Mouse (Mus musculus) forebrain, embryonic 16.5 days (tissue): ENCODE data around the gene Minpp1. TPM values are rescaled to one million over a fixed set of nuclear protein-coding genes. Genes with fewer than 3 reads are reported as not detected.

Experiments used
- ATAC-seq: fragments of 200-750 bp; cut with Nextera tagmentation; 2 replicates; pipeline ENCODE4 v1.8.0; 2017; ENCODE audit warnings: mild to moderate bottlenecking, moderate library complexity
- H3K27ac ChIP-seq: fragments of 300-500 bp; sonication (generic); 2 replicates; pipeline ENCODE4 v1.5.1; 2014; ENCODE audit warnings: low read length, control low read depth
- H3K27me3 ChIP-seq: fragments of 300-500 bp; sonication (generic); replicated peaks from 2 replicates; pipeline ENCODE4 v1.6.1; 2014; ENCODE audit warnings: low read length; ENCODE audit not compliant: control insufficient read depth, insufficient read depth
- H3K36me3 ChIP-seq: fragments of 300-500 bp; sonication (generic); 2 replicates; pipeline ENCODE4 v1.6.1; 2014; ENCODE audit not compliant: control insufficient read depth, insufficient read depth
- H3K4me1 ChIP-seq: fragments of 300-500 bp; sonication (generic); replicated peaks from 2 replicates; pipeline ENCODE4 v1.6.1; 2014; ENCODE audit warnings: low read length; ENCODE audit not compliant: control insufficient read depth, insufficient read depth
- H3K4me2 ChIP-seq: fragments of 300-500 bp; sonication (generic); 2 replicates; pipeline ENCODE4 v1.6.1; 2014; ENCODE audit warnings: mild to moderate bottlenecking, low read length, control low read depth
- H3K4me3 ChIP-seq: fragments of 300-500 bp; sonication (generic); replicated peaks from 2 replicates; pipeline ENCODE4 v1.5.1; 2014; ENCODE audit warnings: mild to moderate bottlenecking, low read length, control low read depth
- H3K9ac ChIP-seq: fragments of 300-500 bp; sonication (generic); replicated peaks from 2 replicates; pipeline ENCODE4 v1.6.1; 2014; ENCODE audit warnings: low read depth, low read length, control low read depth
- H3K9me3 ChIP-seq: fragments of 300-500 bp; sonication (generic); 2 replicates; pipeline ENCODE4 v1.6.1; 2016; ENCODE audit warnings: low read length; ENCODE audit not compliant: control insufficient read depth
- WGBS: fragments of 180-500 bp; shearing (Covaris S2); extraction: QIAGEN DNeasy Blood & Tissue Kit; methylation state at CpG from one replicate; pipeline ENCODE4 v1.1.7; 2014; 5-methylcytosine and 5-hydroxymethylcytosine counted together
- polyA plus RNA-seq: library from polyadenylated mRNA; unstranded; fragments of >200 nt; fragmentation: Nextera tagmentation; extraction: Ambion mirVana; gene quantifications from 2 replicates; pipeline ENCODE4 v1.2.1, GENCODE M21; 2015

Minpp1 gene
- polyA plus RNA-seq, 1 experiment from 2014 or later: 49.5 TPM

DNA sequence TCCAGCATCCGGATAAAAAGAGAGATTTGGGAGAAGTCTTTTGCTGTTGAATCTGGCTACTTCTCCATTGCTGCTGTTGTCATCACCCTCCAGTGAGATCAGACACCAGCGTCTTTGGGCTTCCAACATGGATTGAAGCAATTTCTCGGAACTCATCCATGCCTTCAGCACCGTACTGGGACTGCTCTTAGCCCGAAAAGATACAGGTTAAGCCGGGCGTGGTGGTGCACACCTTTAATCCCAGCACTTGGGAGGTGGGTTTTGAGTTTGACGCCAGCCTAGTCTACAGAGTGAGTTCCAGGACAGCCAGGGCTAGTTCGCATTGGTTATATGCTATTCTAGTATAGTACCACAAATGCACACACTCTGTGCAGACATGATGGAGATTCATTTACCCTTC is 31.0 kb downstream of the Minpp1 start:
- Histone ChIP-seq H3K4me3 (no peak overlapping the region), H3K4me1 (no peaks in the 10 kb centered on the region), H3K27me3 (no peaks in the 10 kb centered on the region), H3K4me2 (no peak overlapping the region), H3K36me3 (peaks cover 17% of the 10 kb centered on the region), H3K27ac (no peak overlapping the region), H3K9me3 (peaks cover 3% of the 10 kb centered on the region; the same call in 1 of the 2 replicates), H3K9ac (no peak overlapping the region)
- ATAC-seq: no peak
- WGBS: 97% methylated on average over 9 of the region's 9 CpGs

DNA sequence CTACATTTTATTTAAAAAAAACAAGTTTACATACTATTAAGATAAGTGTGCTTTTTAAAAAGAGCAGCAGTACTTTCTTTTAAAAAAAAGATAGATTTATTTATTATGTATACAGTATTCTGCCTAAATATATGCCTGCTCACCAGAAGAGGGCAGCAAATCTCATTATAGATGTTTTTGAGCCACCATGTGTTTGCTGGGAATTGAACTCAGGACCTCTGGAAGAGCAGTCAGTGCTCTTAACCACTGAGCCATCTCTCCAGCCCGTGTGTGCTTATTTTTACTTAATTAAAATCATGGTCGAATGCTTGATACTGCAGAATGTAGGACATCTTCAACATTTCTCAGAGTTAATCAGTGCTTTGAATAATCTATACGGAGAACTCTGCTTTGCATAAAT is 35.9 kb downstream of the Minpp1 start:
- Histone ChIP-seq H3K9me3 (peaks cover 3% of the 10 kb centered on the region; the same call in 1 of the 2 replicates), H3K4me3 (no peak overlapping the region), H3K27ac (no peak overlapping the region), H3K9ac (no peak overlapping the region), H3K4me2 (no peak overlapping the region), H3K4me1 (no peaks in the 10 kb centered on the region), H3K27me3 (no peaks in the 10 kb centered on the region), H3K36me3 (peaks cover 8% of the 10 kb centered on the region; the same call in 1 of the 2 replicates)
- WGBS: 86% methylated on average over 3 of the region's 3 CpGs
- no peak for ATAC-seq

DNA sequence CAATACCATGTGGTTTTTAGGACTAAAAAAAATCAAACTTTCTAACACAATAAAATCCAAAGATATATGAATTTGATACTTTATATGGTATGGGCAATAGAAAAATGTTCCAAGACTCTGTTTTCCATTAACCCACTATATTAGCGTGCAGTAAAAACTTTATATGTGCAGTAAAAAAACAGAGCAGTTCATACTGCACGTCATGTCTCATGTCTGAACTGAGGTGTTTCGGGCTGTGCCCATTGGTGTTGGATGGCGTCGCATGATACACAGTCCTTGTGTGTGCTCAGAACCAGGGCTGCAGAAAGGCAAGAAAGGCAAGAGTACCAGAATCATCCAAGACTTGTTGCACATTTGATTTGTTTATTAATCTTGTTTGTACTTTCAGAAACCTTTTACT is 36.7 kb downstream of the Minpp1 start:
- H3K27ac ChIP-seq: no peak overlapping the region
- H3K4me2 ChIP-seq: no peak overlapping the region
- no peaks in the 10 kb centered on the region for H3K27me3 ChIP-seq
- no peak overlapping the region for H3K4me3 ChIP-seq
- peaks cover under 1% of the 10 kb centered on the region; the same call in 1 of the 2 replicates for H3K36me3 ChIP-seq
- no peak for ATAC-seq
- 97% methylated on average over 5 of the region's 5 CpGs for WGBS
- no peaks in the 10 kb centered on the region for H3K4me1 ChIP-seq
- H3K9ac ChIP-seq: no peak overlapping the region
- H3K9me3 ChIP-seq: peaks cover 3% of the 10 kb centered on the region; the same call in 1 of the 2 replicates

DNA sequence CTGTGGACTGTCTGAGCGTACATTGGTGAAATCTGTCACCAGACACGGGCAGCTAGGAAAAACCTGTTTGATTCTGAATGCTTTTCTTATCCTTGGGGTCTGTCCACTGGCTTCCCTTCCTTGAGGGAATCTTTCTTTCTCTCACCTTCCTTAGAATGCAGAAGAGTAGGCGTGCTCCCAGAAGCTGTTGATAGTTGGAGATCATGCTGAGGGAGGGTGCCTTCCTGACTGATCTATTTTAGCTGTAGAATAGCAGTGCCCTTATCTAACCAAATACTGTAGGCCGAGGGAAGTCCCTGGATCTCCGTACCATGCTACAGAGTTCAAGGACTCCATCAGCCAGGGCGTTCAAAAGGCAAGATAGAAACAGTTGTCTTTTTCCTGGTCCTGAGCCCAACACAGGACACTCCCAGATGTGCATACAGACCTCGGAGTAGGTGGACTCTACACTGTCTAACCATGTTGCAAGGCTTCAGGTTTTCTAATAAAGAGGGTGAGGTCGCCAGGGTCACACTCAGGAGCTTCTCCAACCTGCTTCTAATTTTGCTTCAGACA is 37.3 kb downstream of the Minpp1 start:
- Histone ChIP-seq H3K9me3 (peaks cover 3% of the 10 kb centered on the region; the same call in 1 of the 2 replicates), H3K27ac (no peak overlapping the region), H3K4me2 (no peak overlapping the region), H3K4me3 (no peak overlapping the region), H3K9ac (no peak overlapping the region), H3K27me3 (no peaks in the 10 kb centered on the region), H3K36me3 (no peaks in the 10 kb centered on the region), H3K4me1 (no peaks in the 10 kb centered on the region)
- 88% methylated on average over 8 of the region's 8 CpGs for WGBS
- no peak for ATAC-seq

DNA sequence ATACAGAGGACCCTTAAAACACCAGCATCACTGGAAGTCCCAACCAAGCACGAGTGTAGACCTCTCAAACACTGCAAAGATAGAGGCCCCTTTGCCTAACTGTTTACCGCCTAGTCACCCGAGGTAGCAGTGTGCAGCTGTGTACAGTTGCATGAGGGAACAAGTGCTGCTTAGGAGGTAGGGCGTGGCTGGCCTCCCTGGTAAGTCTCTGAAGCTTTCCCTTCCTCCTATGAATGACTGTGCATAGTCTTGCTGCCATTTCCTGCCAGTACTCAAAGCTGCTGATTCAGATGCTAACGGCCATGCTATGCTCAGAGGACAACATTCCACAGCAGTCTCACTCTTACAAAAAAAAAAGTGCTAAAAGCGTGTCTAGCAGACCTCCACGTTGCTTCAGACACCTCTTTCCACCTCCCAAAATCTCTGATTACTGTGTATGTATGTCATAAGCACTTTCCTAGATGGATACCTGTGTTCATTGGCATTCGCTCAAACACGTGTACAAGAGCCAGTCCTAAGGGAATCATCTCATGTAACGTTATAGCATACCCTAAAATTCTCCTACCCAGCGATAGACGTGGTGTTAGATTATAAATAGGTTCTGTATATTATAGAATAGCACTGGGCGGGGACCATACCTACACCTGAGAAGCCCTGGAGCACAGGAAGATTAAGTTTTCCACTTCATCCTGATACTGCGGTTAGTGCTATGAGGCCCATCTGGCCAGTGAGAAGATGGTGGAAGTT is 38.4 kb downstream of the Minpp1 start:
- Histone ChIP-seq H3K4me1 (no peaks in the 10 kb centered on the region), H3K4me3 (no peak overlapping the region), H3K9me3 (peaks cover 3% of the 10 kb centered on the region; the same call in 1 of the 2 replicates), H3K27me3 (no peaks in the 10 kb centered on the region), H3K36me3 (no peaks in the 10 kb centered on the region), H3K9ac (no peak overlapping the region), H3K4me2 (no peak overlapping the region), H3K27ac (no peak overlapping the region)
- 79% methylated on average over 14 of the region's 14 CpGs for WGBS
- ATAC-seq: no peak

DNA sequence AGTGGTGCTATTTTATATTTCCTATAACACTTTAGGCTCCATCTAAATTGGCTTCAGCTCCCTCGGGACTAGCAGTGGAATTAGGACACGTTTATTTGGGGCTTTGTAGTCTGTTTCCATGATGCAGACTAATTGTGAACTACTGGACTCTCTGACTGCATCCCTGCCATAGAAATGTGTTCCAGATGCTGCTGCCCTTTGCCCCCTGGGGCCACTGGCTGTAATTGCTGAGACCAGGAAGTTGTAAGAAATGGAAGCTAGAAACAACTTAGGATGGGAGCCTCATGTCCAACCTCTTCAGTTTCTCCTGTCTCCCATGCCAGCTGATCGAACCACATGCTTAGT is 38.9 kb downstream of the Minpp1 start:
- no peak overlapping the region for H3K27ac ChIP-seq
- H3K4me3 ChIP-seq: no peak overlapping the region
- H3K9ac ChIP-seq: no peak overlapping the region
- ATAC-seq: no peak
- H3K27me3 ChIP-seq: no peaks in the 10 kb centered on the region
- peaks cover 3% of the 10 kb centered on the region; the same call in 1 of the 2 replicates for H3K9me3 ChIP-seq
- H3K36me3 ChIP-seq: no peaks in the 10 kb centered on the region
- 77% methylated on average over 3 of the region's 3 CpGs for WGBS
- H3K4me1 ChIP-seq: no peaks in the 10 kb centered on the region
- no peak overlapping the region for H3K4me2 ChIP-seq

DNA sequence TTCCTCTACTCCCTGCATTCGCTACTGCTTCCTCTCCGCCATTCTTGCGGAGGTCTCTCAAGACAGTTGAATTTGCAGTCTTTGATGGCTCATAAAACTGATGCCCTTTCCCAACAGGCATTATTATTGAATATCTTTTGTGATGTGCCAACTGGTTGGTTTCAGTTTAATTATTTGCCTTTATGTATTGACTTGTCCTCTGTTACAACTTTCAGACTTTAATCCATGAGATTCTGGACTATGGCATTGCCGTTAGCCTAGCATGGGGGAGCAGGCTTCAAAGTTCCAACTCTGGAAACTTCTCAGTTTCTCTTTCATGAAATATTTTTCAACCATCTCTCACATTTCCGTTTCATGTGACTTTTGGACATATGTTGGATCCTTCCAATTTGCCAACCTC is 41.6 kb downstream of the Minpp1 start:
- ATAC-seq: no peak
- Histone ChIP-seq H3K27me3 (no peaks in the 10 kb centered on the region), H3K4me1 (no peaks in the 10 kb centered on the region), H3K36me3 (no peaks in the 10 kb centered on the region), H3K4me3 (no peak overlapping the region), H3K27ac (no peak overlapping the region), H3K9me3 (no peaks in the 10 kb centered on the region), H3K4me2 (no peak overlapping the region), H3K9ac (no peak overlapping the region)
- WGBS: 93% methylated on average over 5 of the region's 5 CpGs

DNA sequence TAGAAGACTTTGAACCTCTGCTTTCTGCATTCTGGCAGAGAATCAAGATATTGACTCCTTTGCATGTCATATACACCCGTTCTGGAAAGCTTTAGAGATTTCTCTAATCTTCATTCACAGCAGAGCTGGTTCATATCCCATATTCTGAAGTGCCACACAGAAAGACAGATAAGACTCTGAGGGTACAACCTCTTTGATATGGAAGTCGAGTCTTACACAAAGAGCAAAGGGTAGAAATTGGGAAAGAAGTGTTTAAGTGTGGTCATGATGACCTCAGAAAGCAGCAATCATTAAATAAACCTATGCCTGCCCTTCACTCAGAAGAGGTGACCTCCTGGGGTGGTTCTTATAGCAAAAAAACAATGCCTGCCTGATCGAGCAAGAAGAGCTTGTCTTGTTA is 43.2 kb downstream of the Minpp1 start:
- 48% methylated on average over 3 of the region's 3 CpGs for WGBS
- Histone ChIP-seq H3K36me3 (no peaks in the 10 kb centered on the region), H3K4me3 (no peak overlapping the region), H3K27ac (no peak overlapping the region), H3K4me1 (no peaks in the 10 kb centered on the region), H3K4me2 (no peak overlapping the region), H3K27me3 (no peaks in the 10 kb centered on the region), H3K9me3 (no peaks in the 10 kb centered on the region), H3K9ac (no peak overlapping the region)
- ATAC-seq: no peak

DNA sequence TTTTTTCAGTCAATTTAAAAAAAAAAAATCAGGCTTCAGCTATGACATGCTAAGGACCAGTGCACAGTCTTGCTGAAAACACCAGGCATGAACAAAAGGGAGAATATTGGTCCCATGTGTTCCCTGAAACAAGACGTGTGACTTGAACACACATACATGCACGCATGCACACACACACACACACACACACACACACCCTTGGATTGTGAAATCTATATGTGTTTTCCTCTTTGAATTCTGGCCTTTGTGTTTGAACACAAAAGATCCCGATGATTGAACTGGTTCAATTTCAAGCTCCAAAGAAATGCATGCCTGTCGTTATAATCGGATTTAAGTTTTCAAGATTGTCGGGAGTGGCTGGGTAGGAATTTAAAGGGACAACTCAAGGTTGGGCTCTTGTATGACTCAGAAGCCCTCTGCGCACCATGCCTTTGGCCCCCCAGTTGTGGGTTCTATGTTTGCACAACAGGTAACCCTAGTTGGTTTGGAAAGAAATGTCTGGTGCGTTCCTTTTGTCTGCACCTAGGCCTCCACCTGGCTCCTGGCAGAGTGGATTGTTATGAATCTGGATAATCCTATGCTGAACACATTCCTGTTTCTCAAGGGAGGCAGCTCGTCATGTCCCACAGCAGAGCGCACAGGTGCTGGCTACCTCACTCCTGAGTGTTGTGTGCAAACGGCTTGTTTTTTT is 43.8 kb downstream of the Minpp1 start:
- Histone ChIP-seq H3K4me1 (no peaks in the 10 kb centered on the region), H3K4me3 (no peak overlapping the region), H3K9me3 (no peaks in the 10 kb centered on the region), H3K36me3 (no peaks in the 10 kb centered on the region), H3K27me3 (no peaks in the 10 kb centered on the region), H3K4me2 (no peak overlapping the region), H3K27ac (no peak overlapping the region), H3K9ac (no peak overlapping the region)
- no peak for ATAC-seq
- WGBS: 43% methylated on average over 11 of the region's 11 CpGs
